Mouse (Mus musculus): ENCODE data around the gene Usf2. TPM values are rescaled to one million over a fixed set of nuclear protein-coding genes. Genes with fewer than 3 reads are reported as not detected.

The Usf2 gene
- polyA plus RNA-seq, 1 experiment from 2014 or later = 21.9 TPM

DNA sequence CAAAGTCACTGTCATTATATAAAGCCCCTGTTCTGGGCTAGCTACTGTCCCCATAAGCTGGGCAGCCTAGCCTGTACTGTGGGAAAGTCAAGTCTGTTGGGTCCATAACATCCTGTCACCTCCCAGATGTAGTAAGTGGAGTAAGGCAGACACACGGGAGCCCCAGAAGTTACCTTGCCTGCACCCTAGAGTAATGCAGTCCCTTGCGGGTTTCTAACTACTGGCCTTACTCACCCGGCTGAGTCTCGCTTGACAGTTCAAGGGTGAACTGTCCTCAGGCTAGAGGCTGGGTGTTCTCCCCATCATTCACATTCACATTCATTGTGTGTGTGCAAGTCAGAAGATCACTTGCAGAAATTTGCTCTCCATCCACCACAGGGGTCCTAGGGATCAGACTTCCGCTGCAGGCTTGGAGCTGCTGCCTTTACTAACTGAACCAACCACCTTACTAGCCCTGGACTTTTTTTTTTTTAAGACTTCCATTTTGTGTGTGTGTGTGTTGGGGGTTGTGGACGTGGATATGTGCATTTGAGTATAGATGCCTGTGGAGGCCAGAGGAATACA, 3.3 kb upstream of the Usf2 start:
- no peak for TF ChIP-seq CTCF (IDR thresholded peaks at IDR 0.05; ENCODE audit: low read depth)
- Histone ChIP-seq H3K27ac (no peak overlapping the region), H3K4me1 (replicated peaks; ENCODE audit: insufficient read depth, low read length) (peaks cover 14% of the 10 kb centered on the region; the same call in 1 of the 2 replicates), H3K4me3 (replicated peaks; ENCODE audit: low read depth, low read length) (no peak overlapping the region), H3K36me3 (ENCODE audit: insufficient read depth, low read length) (no peaks in the 10 kb centered on the region), H3K9ac (ENCODE audit: low read depth, low read length) (no peak overlapping the region), H3K4me2 (ENCODE audit: low read length) (no peak overlapping the region), H3K9me3 (replicated peaks; ENCODE audit: low read length) (no peaks in the 10 kb centered on the region), H3K27me3 (ENCODE audit: insufficient read depth, low read length) (no peaks in the 10 kb centered on the region)
- DNase-seq (ENCODE audit: low spot score) (no peak), ATAC-seq (replicated peaks; ENCODE audit: low FRiP score, low read depth) (no peak)
- 89% methylated on average over 6 of the region's 6 CpGs for WGBS

DNA sequence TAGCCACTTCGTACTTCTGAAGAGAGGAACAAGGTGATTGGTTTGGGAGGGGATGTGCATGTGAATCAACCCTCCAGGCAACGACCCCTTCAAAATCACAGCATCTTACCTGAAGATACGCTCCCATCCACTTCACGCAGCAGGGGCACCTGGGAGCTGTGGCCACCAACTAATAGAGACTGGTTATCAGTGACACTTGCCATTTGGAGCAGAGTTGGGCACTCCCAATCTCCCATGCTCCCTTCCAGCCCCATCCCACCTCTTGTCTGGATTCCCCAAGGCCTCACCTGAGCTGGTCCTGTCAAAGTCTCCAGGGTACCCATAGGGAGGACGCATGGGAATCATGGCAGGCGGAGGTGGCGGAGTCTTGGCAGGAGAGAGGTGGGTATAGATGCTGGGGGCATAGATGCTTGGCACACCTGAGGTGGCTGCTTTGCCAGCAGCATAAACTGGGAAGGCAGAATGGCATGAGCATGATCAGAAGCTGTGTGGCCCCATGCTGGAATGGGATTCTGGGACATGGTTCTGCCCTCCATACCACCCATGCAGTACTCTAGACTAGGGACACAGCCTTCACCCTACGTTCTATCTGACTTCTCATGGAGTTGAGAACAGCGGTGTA, 2.4 kb upstream of the Usf2 start:
- H3K27ac ChIP-seq = no peak overlapping the region
- no peaks in the 10 kb centered on the region for H3K27me3 ChIP-seq (ENCODE audit: insufficient read depth, low read length)
- no peak overlapping the region for H3K4me3 ChIP-seq (replicated peaks; ENCODE audit: low read depth, low read length)
- no peaks in the 10 kb centered on the region for H3K9me3 ChIP-seq (replicated peaks; ENCODE audit: low read length)
- peaks cover 8% of the 10 kb centered on the region for H3K36me3 ChIP-seq (ENCODE audit: insufficient read depth, low read length)
- DNase-seq (ENCODE audit: low spot score) = no peak
- no peak overlapping the region for H3K4me2 ChIP-seq (ENCODE audit: low read length)
- ATAC-seq (replicated peaks; ENCODE audit: low FRiP score, low read depth) = no peak
- no peak overlapping the region for H3K9ac ChIP-seq (ENCODE audit: low read depth, low read length)
- no peak for TF ChIP-seq CTCF (IDR thresholded peaks at IDR 0.05; ENCODE audit: low read depth)
- peaks cover 14% of the 10 kb centered on the region; the same call in 1 of the 2 replicates for H3K4me1 ChIP-seq (replicated peaks; ENCODE audit: insufficient read depth, low read length)
- 96% methylated on average over 9 of the region's 9 CpGs for WGBS

DNA sequence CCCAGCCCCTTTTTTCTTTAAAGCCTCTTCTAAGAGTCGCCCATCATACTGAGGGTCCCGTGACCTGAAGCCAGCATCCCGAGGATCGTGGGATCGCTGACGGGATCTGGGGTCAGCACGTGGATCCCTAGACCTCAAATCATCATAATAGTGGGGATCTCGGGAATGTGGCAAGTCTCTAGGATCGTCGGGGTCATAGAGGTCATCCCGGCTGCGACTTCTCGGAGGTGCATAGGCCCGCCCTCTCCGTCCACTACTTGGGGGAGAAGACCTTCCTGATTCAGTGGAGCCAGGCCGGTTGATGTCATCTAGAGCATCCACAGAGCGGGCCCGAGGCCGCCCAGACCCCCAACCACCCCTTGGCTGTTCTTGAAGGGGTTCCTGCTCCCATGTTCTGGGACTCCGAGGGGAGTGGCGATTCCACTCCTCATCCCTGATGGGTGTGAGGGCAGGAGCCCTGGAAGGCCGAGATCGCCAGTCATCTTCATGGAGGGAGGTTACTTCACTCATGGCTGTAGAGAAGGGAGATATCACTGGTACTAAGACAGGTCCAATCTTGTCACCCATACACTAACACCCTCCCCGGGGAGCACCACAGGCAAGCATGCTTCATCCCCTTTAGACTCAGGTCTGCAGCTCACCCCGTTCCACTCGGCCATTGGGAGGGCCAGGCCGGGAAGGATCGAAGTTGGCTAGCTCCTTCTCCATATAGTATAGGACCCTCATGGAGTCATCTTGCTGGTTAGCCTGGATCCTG, 1.7 kb upstream of the Usf2 start:
- WGBS = 66% methylated on average over 28 of the region's 28 CpGs
- Histone ChIP-seq H3K4me1 (replicated peaks; ENCODE audit: insufficient read depth, low read length) (peaks cover 14% of the 10 kb centered on the region; the same call in 1 of the 2 replicates), H3K36me3 (ENCODE audit: insufficient read depth, low read length) (peaks cover 13% of the 10 kb centered on the region), H3K27ac (peak overlapping the region; percentile 99), H3K27me3 (ENCODE audit: insufficient read depth, low read length) (no peaks in the 10 kb centered on the region), H3K4me3 (replicated peaks; ENCODE audit: low read depth, low read length) (peak overlapping the region; percentile 94), H3K4me2 (ENCODE audit: low read length) (peak overlapping the region; percentile 74), H3K9me3 (replicated peaks; ENCODE audit: low read length) (no peaks in the 10 kb centered on the region), H3K9ac (ENCODE audit: low read depth, low read length) (peak overlapping the region; percentile 99)
- no peak for ATAC-seq (replicated peaks; ENCODE audit: low FRiP score, low read depth)
- DNase-seq (ENCODE audit: low spot score) = no peak
- TF ChIP-seq CTCF (IDR thresholded peaks at IDR 0.05; ENCODE audit: low read depth) = no peak

DNA sequence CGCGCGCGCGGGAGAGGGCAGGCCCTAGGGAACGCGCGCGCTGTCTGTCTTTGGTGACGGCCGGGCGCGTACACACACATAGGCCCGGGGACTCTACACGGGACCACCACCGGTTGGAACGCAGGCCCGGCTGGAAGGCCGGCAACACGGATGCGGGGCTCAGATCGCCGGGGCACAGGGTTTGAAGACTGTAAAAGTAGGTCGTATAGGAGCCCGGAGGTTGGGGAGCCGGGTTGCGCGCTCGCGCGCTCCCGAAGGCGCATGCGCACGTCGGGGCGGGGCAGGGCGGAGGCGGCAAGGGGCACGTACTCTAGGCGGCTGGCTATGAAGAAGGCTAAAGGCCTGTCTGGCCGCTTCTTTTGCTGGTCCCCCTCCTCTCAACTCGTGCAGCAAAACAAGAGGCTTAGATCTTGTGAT, 772 bp upstream of the Usf2 start:
- H3K9me3 ChIP-seq (replicated peaks; ENCODE audit: low read length) = no peaks in the 10 kb centered on the region
- H3K4me2 ChIP-seq (ENCODE audit: low read length) = peak overlapping the region; percentile 74
- H3K9ac ChIP-seq (ENCODE audit: low read depth, low read length) = peak overlapping the region; percentile 99
- peak overlapping the region; percentile 99 for H3K27ac ChIP-seq
- H3K27me3 ChIP-seq (ENCODE audit: insufficient read depth, low read length) = no peaks in the 10 kb centered on the region
- TF ChIP-seq CTCF (IDR thresholded peaks at IDR 0.05; ENCODE audit: low read depth) = no peak
- WGBS = under 1% methylated on average over 43 of the region's 43 CpGs
- peak overlapping the region; percentile 94 for H3K4me3 ChIP-seq (replicated peaks; ENCODE audit: low read depth, low read length)
- H3K4me1 ChIP-seq (replicated peaks; ENCODE audit: insufficient read depth, low read length) = peaks cover 14% of the 10 kb centered on the region; the same call in 1 of the 2 replicates
- DNase-seq (ENCODE audit: low spot score) = peak; percentile 91
- ATAC-seq (replicated peaks; ENCODE audit: low FRiP score, low read depth) = peak; percentile 52
- H3K36me3 ChIP-seq (ENCODE audit: insufficient read depth, low read length) = peaks cover 20% of the 10 kb centered on the region

DNA sequence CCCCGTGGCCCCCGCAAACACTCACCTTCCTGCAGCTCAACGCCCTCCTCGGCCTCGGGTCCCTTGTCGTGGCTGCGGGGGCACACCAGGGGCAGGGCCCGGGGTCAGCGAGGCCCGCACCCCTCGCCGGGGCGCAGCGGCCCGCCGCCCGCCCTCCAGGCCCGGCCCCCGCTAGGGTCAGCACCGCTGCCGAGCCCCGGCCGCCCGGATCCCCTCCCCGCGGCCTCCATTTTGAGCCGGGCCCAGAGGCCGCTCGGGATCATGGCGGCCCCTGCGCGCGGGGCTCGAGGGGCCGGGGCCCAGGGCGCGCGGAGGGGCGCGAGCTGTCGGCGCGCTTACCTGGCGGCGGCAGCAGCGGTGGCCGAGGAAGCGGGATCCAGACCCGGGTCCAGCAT, 249 bp downstream of the Usf2 start:
- H3K27ac ChIP-seq = peak overlapping the region; percentile 99
- no peaks in the 10 kb centered on the region for H3K9me3 ChIP-seq (replicated peaks; ENCODE audit: low read length)
- ATAC-seq (replicated peaks; ENCODE audit: low FRiP score, low read depth) (peak; percentile 50), DNase-seq (ENCODE audit: low spot score) (no peak)
- WGBS = 2% methylated on average over 27 of the region's 49 CpGs
- peaks cover 14% of the 10 kb centered on the region; the same call in 1 of the 2 replicates for H3K4me1 ChIP-seq (replicated peaks; ENCODE audit: insufficient read depth, low read length)
- peaks cover 29% of the 10 kb centered on the region for H3K36me3 ChIP-seq (ENCODE audit: insufficient read depth, low read length)
- H3K4me3 ChIP-seq (replicated peaks; ENCODE audit: low read depth, low read length) = peak overlapping the region; percentile 94
- no peak for TF ChIP-seq CTCF (IDR thresholded peaks at IDR 0.05; ENCODE audit: low read depth)
- no peaks in the 10 kb centered on the region for H3K27me3 ChIP-seq (ENCODE audit: insufficient read depth, low read length)
- peak overlapping the region; percentile 74 for H3K4me2 ChIP-seq (ENCODE audit: low read length)
- peak overlapping the region; percentile 99 for H3K9ac ChIP-seq (ENCODE audit: low read depth, low read length)

DNA sequence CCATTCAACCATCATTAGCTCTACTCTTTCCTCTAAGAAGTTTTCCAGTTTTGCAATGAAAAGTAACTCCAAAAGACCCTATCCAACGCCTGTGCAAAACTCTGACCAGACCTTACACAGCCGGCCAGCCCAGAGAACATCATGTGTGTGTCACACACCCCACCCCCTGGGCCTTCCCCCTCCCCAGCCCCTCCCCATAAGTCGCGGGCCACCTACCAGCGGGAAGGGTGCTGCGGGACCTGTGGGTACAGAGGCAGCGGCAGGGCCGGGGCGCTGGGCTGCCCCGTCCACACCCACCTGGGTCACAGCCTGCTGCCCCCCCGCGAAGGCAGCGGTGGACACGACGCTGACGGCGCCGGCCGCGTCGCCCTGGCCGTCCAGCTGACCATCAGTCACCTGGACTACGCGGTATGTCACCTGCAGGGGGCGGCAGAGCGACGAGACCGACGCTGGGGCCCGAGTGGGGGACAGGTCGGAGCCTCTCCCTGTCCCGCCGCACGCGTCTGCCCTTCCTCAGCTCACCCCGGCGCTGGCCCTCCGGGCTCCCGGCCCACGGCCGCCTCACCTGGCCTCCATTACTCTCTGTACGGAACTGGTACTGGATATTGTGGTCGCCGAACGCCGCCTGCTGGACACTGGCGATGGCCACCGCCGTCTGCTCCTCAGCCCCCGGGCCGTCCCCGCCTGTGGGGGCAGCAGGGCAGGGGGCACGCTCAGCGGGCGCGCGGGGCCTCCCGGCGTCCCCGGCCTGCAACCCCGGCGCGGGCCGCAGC, 833 bp downstream of the Usf2 start:
- H3K36me3 ChIP-seq (ENCODE audit: insufficient read depth, low read length) = peaks cover 29% of the 10 kb centered on the region
- H3K9me3 ChIP-seq (replicated peaks; ENCODE audit: low read length) = no peaks in the 10 kb centered on the region
- peak; percentile 90 for TF ChIP-seq CTCF (IDR thresholded peaks at IDR 0.05; ENCODE audit: low read depth)
- DNase-seq (ENCODE audit: low spot score) (peak; percentile 91), ATAC-seq (replicated peaks; ENCODE audit: low FRiP score, low read depth) (peak; percentile 75)
- peak overlapping the region; percentile 94 for H3K4me3 ChIP-seq (replicated peaks; ENCODE audit: low read depth, low read length)
- H3K4me2 ChIP-seq (ENCODE audit: low read length) = peak overlapping the region; percentile 74
- 1% methylated on average over 54 of the region's 64 CpGs for WGBS
- H3K9ac ChIP-seq (ENCODE audit: low read depth, low read length) = peak overlapping the region; percentile 99
- peaks cover 14% of the 10 kb centered on the region; the same call in 1 of the 2 replicates for H3K4me1 ChIP-seq (replicated peaks; ENCODE audit: insufficient read depth, low read length)
- H3K27me3 ChIP-seq (ENCODE audit: insufficient read depth, low read length) = no peaks in the 10 kb centered on the region
- H3K27ac ChIP-seq = peak overlapping the region; percentile 99
